Mouse (Mus musculus): ENCODE results near the gene 8030411F24Rik.

- no peak for TF ChIP-seq POLR2A (IDR thresholded peaks at IDR 0.05; ENCODE audit: borderline replicate concordance, extremely low read depth, low read depth, low read length)
- no peak for TF ChIP-seq CTCF (IDR thresholded peaks at IDR 0.05; ENCODE audit: insufficient read depth, low read length)
These were observed 53.1 kb downstream of the 8030411F24Rik start, which contains the start of gene Cst9 for GRCm38 (mm10) chr2:148834912-148835311.

Measured in lung, adult 2 months (tissue).